8 mouse cellular contexts compared by ENCODE assay signal in the genomic region with DNA sequence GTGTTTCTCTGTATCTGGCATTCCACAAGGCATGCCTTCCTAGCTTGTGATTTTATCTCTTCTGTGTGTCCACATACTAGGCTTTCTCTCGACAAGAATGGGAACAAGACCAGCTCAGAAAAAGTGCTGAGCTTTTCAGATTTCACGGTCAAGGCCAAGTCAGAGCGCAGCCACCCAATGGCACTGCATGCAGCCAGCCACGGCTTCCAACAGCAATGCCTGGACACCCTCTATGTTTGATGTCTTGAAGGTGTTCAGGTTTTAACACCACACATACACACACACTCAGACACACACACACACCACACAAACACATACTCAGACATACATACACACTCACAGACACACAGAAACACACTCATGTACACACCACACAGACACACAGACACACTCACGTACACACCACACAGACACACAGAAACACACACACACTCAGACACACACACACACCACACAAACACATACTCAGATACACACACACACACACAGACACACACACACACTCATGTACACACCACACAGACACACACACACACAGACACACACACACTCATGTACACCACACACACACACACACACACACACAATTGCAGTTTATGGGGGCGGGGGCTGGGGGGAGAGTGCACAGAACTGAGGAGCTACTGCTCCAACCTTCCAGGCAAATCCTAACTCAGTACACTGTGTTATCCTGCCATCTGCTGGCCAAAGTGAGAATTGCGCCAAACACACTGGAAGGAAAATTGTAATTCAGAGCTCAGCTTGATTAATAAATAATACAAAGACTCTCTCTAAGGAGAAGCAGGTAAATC. TPM values are rescaled to one million over a fixed set of nuclear protein-coding genes. Genes with fewer than 3 reads are reported as not detected.
DNase-seq lines count a peak whose midpoint lies in the region; TF ChIP-seq lines count a peak whose summit lies in the region.

No protein-coding gene starts in this region.

- H3K79me2 ChIP-seq in liver, adult 2 months (ENCODE audit: control insufficient read depth, insufficient read depth, low read length) = no peaks in the 10 kb centered on the region

- TF ChIP-seq POLR2A in cortical plate, adult 2 months (IDR thresholded peaks at IDR 0.05; ENCODE audit: extremely low read depth, insufficient read depth, low read length) = no peak
- no peak for TF ChIP-seq POLR2A in liver, adult 2 months (IDR thresholded peaks at IDR 0.05; ENCODE audit: extremely low read depth, insufficient read depth, low read length)

- H3K4me1 ChIP-seq in cortical plate, adult 2 months (ENCODE audit: control insufficient read depth, insufficient read depth, low read length) = peaks cover 2% of the 10 kb centered on the region; the same call in 1 of the 2 replicates
- no peaks in the 10 kb centered on the region for H3K4me1 ChIP-seq in liver, adult 2 months (ENCODE audit: control insufficient read depth, insufficient read depth, low read length)

- 17% methylated on average over 7 of the region's 7 CpGs for WGBS in liver, adult 2 months

- DNase-seq in 3134 (ENCODE audit: extremely low read depth, insufficient read length, low spot score) (peak; percentile 10), ZHBTc4 (ENCODE audit: low read depth, low spot score) (peak; percentile 73)
- peak; percentile 82 for DNase-seq in gastrocnemius, postnatal 10 days
- peak; percentile 25 to 85 for DNase-seq in kidney, adult 8-10 months
- DNase-seq in liver, adult 2 months (ENCODE audit: extremely low read depth, low read depth, low spot score) = peak; percentile 45
- peak; percentile 47 to 62 for DNase-seq in natural killer cell, adult 2 months (ENCODE audit: low spot score in 2 of 2)
- peak; percentile 75 for DNase-seq in splenic B cell, adult 2 months (ENCODE audit: low read depth, low spot score)

- TF ChIP-seq CTCF in cortical plate, adult 2 months (IDR thresholded peaks at IDR 0.05; ENCODE audit: extremely low read depth, insufficient read depth, low read length) = peak; percentile 90
- peak; percentile 68 for TF ChIP-seq CTCF in liver, adult 2 months (IDR thresholded peaks at IDR 0.05; ENCODE audit: low read depth, low read length)

- no peak overlapping the region for H3K9ac ChIP-seq in liver, adult 2 months (ENCODE audit: low read depth, low read length)

- no peaks in the 10 kb centered on the region for H3K36me3 ChIP-seq in liver, adult 2 months (ENCODE audit: control insufficient read depth, insufficient read depth, low read length)
- H3K36me3 ChIP-seq in splenic B cell, adult 2 months (ENCODE audit: control insufficient read depth, insufficient read depth, low read length, poor library complexity, severe bottlenecking) = no peaks in the 10 kb centered on the region

- no peak overlapping the region for H3K27ac ChIP-seq in cortical plate, adult 2 months (ENCODE audit: insufficient read depth, low read length)
- H3K27ac ChIP-seq in liver, adult 2 months (replicated peaks; ENCODE audit: insufficient read depth, low read depth, low read length) = no peak overlapping the region

- H3K4me3 ChIP-seq in cortical plate, adult 2 months (ENCODE audit: insufficient read depth, low read length) = no peak overlapping the region
- no peak overlapping the region for H3K4me3 ChIP-seq in liver, adult 2 months (ENCODE audit: insufficient read depth, low read depth, low read length)

- H3K27me3 ChIP-seq in liver, adult 2 months (ENCODE audit: control insufficient read depth, insufficient read depth, low read length) = no peaks in the 10 kb centered on the region
- no peaks in the 10 kb centered on the region for H3K27me3 ChIP-seq in splenic B cell, adult 2 months (ENCODE audit: control insufficient read depth, insufficient read depth, low read length, poor library complexity, severe bottlenecking)

RNA-seq across cellular contexts. Expression of a gene that starts 17.2 kb away (rescaled TPM):
- 16.7 and 17.5 TPM in 2 replicates for polyA plus RNA-seq in cortical plate, adult 2 months (2012; rRNA removed)
- 10 to 100 TPM; 24.0 to 29.2 TPM for total RNA-seq in gastrocnemius, postnatal 10 days (2021)
- 16.2 and 17.2 TPM in 2 replicates for total RNA-seq in liver, adult 2 months (2014; rRNA removed)
- 12.6 and 13.8 TPM in 2 replicates for polyA plus RNA-seq in liver, adult 2 months (2012; rRNA removed)

RNA-seq across cellular contexts. Expression of a gene that starts 54.6 kb away (rescaled TPM):
- polyA plus RNA-seq in cortical plate, adult 2 months (2012; rRNA removed) = 125 and 133 TPM in 2 replicates
- total RNA-seq in gastrocnemius, postnatal 10 days (2021) = 10 to 100 TPM; 71.6 to 83.9 TPM
- 1,236 and 1,280 TPM in 2 replicates for total RNA-seq in liver, adult 2 months (2014; rRNA removed)
- 856 and 1,051 TPM in 2 replicates for polyA plus RNA-seq in liver, adult 2 months (2012; rRNA removed)

Comparison
In these comparisons a context has a peak if more than half of its experiments do, and no peak if none do; other contexts are left out.
1. DNase-seq: peak in every context shown above with its lines; median percentile 82 in gastrocnemius, postnatal 10 days; 75 in splenic B cell, adult 2 months; 73 in ZHBTc4; 55 in kidney, adult 8-10 months; 54 in natural killer cell, adult 2 months; 45 in liver, adult 2 months; 10 in 3134.
2. RNA of a gene that starts 54.6 kb away (total RNA-seq): 1,236 to 1,280 TPM in liver, adult 2 months; 71.6 to 83.9 TPM in gastrocnemius, postnatal 10 days; every median in the first group is over 10 times any median in the second.